Mouse (Mus musculus): Measurements from ENCODE around the gene Tbc1d2b.

- no peak for TF ChIP-seq POLR2A (IDR thresholded peaks at IDR 0.05; ENCODE audit: borderline replicate concordance, control insufficient read depth, low read depth, low read length)
- no peak for TF ChIP-seq CTCF (IDR thresholded peaks at IDR 0.05; ENCODE audit: control insufficient read depth, insufficient read depth, low read length)
Observed at GRCm38 (mm10) chr9:90316300-90316699, 45.7 kb upstream of the Tbc1d2b start.
